Comparison of ENCODE assay signal across 15 mouse cellular contexts in the genomic region with DNA sequence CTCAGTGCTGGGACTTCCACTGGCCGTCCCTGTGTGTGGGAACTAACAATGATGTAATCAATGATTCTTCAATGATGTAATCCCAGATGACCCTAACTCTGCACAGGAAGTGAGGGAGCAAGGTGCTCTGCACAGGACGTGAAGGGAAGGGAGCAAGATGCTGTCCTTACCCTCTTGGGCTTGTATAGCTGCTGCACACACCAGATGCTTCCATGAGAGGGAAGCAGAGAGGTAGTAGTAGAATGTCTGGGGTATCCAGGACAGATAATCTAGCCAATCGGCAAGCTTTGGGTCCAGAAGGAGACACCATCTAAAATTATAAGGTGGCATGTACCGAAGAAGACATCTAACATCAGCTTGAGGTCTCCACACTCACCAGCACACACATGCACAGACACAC.
"Had no signal": no experiment of that assay in that cellular context is flagged by ENCODE, and none has a peak within 500 bp of the region (broad histone marks: within the 10 kb centered on the region; RNA-seq: fewer than 3 reads in every experiment).

No protein-coding gene starts in this region.

- DNase-seq: kidney, adult 8-10 months; kidney, postnatal 25 days; layer of hippocampus, adult 9-11 months; lung, adult 2 months; lung, postnatal 36 days; right cerebral cortex, postnatal 4 days; spleen, adult 18-20 months; thymus, adult 2 months; thymus, postnatal 25 days had no signal

- H3K9me3 ChIP-seq: limb, embryonic 10.5 days; liver, embryonic 15.5 days; midbrain, embryonic 15.5 days had no signal

- H3K27me3 ChIP-seq: liver, embryonic 15.5 days; midbrain, embryonic 15.5 days had no signal

- H3K4me1 ChIP-seq: liver, embryonic 15.5 days had no signal

- H3K4me2 ChIP-seq: liver, embryonic 11.5 days; liver, embryonic 15.5 days; midbrain, embryonic 15.5 days had no signal

- H3K27ac ChIP-seq: limb, embryonic 10.5 days; liver, embryonic 15.5 days; midbrain, embryonic 15.5 days had no signal

- H3K9ac ChIP-seq: liver, embryonic 15.5 days; midbrain, embryonic 15.5 days had no signal

- H3K4me3 ChIP-seq: limb, embryonic 10.5 days; liver, embryonic 15.5 days; midbrain, embryonic 15.5 days had no signal

- H3K36me3 ChIP-seq: limb, embryonic 10.5 days; liver, embryonic 15.5 days; midbrain, embryonic 15.5 days had no signal

- ATAC-seq: intestine, embryonic 16.5 days; lung, postnatal 0 days; midbrain, embryonic 15.5 days had no signal
